Mouse (Mus musculus): ENCODE results near the gene Olfr172. TPM values are rescaled to one million over a fixed set of nuclear protein-coding genes. Genes with fewer than 3 reads are reported as not detected.

Olfr172 gene
- polyA plus RNA-seq, 1 experiment from 2014 or later: not detected

DNA sequence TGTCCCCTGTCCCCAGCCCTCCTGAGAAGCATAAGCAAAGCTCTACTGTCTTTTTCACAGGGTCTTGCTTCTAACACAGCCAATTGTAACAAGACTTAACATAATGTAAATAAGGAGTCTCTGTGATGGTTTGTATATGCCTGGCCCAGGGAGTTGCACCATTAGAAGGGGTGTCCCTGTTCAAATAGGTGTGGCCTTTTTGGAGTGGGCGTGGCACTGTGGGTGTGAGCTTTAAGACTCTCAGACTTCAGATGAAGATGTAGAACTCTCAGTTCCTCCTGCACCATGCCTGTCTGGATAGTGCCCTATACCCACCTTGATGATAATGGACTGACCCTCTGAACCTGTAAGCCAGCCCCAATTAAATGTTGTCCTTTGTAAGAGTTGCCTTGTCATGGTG lies 24.2 kb downstream of the Olfr172 start:
- H3K9me3 ChIP-seq (ENCODE audit: control insufficient read depth, low read length): no peaks in the 10 kb centered on the region
- no peak overlapping the region for H3K9ac ChIP-seq (ENCODE audit: low read length)
- H3K4me1 ChIP-seq (replicated peaks; ENCODE audit: control insufficient read depth, insufficient read depth): no peaks in the 10 kb centered on the region
- H3K4me3 ChIP-seq (ENCODE audit: low read depth, low read length): no peak overlapping the region
- 73% methylated on average over 1 of the region's 1 CpGs for WGBS
- no peaks in the 10 kb centered on the region for H3K27me3 ChIP-seq (ENCODE audit: control insufficient read depth, insufficient read depth, low read length)
- H3K27ac ChIP-seq (replicated peaks): no peak overlapping the region
- H3K4me2 ChIP-seq (replicated peaks; ENCODE audit: low read depth): no peak overlapping the region
- H3K36me3 ChIP-seq (ENCODE audit: control insufficient read depth, insufficient read depth, low read length): no peaks in the 10 kb centered on the region
- DNase-seq (ENCODE audit: low spot score) (no peak), ATAC-seq (ENCODE audit: low FRiP score, low TSS enrichment) (no peak)
- TF ChIP-seq CTCF (IDR thresholded peaks at IDR 0.05; ENCODE audit: low read depth) (no peak), EP300 (optimal IDR thresholded peaks at IDR 0.05) (no peak)

DNA sequence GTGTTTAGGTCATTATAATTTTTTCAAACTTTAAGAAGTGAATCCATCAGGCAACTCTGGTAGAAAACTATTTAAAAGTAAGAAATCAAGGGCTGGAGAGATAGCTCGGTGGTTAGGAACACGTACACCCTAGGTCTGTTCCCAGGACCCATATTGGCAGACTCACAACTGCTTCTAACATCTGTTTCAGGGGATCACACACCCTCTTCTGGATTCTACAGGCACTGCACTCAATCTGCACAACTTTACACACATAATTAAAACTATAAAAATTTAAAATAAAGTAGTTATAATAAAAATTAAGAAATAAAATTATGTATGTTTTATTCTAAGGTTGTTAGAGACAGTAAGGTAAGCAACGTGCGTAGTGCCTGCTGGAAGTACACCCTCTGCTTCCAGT lies 24.8 kb downstream of the Olfr172 start:
- H3K9me3 ChIP-seq (ENCODE audit: control insufficient read depth, low read length): no peaks in the 10 kb centered on the region
- H3K4me2 ChIP-seq (replicated peaks; ENCODE audit: low read depth): no peak overlapping the region
- H3K27me3 ChIP-seq (ENCODE audit: control insufficient read depth, insufficient read depth, low read length): no peaks in the 10 kb centered on the region
- no peak overlapping the region for H3K27ac ChIP-seq (replicated peaks)
- H3K9ac ChIP-seq (ENCODE audit: low read length): no peak overlapping the region
- no peaks in the 10 kb centered on the region for H3K4me1 ChIP-seq (replicated peaks; ENCODE audit: control insufficient read depth, insufficient read depth)
- H3K4me3 ChIP-seq (ENCODE audit: low read depth, low read length): no peak overlapping the region
- ATAC-seq (ENCODE audit: low FRiP score, low TSS enrichment): no peak
- TF ChIP-seq CTCF (IDR thresholded peaks at IDR 0.05; ENCODE audit: low read depth) (peak; percentile 47), EP300 (optimal IDR thresholded peaks at IDR 0.05) (no peak)
- 73% methylated on average over 4 of the region's 4 CpGs for WGBS
- no peaks in the 10 kb centered on the region for H3K36me3 ChIP-seq (ENCODE audit: control insufficient read depth, insufficient read depth, low read length)
- no peak for DNase-seq (ENCODE audit: low spot score)

DNA sequence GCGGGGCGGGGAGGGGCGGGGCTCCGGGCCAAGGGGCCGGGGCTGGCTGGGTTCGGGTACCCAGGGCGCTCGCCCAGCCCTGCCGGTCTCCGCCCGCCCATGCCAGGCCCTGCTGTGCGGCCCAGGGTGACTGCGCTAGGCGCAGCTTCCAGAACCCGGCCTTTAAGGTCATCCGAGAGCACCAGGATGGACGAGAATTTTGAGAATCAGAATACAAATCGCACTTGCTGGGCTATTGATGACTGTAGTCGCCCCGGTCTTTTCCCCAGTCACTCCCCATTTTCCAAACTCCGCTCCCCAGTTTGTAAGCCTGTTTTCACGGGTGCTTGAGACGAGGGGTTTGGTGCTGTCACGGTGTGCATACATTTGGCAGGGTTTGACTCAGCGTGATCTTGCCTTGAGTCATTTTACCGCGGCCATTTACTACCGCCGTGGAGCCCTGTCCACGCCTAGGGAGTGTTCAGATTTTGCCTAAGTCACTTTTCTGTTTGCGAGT lies 34.8 kb downstream of the Olfr172 start:
- WGBS: under 1% methylated on average over 28 of the region's 31 CpGs
- Histone ChIP-seq H3K4me3 (ENCODE audit: low read depth, low read length) (peak overlapping the region; percentile 84), H3K9me3 (ENCODE audit: control insufficient read depth, low read length) (no peaks in the 10 kb centered on the region), H3K27ac (replicated peaks) (peak overlapping the region; percentile 93), H3K4me1 (replicated peaks; ENCODE audit: control insufficient read depth, insufficient read depth) (no peaks in the 10 kb centered on the region), H3K9ac (ENCODE audit: low read length) (peak overlapping the region; percentile 83), H3K36me3 (ENCODE audit: control insufficient read depth, insufficient read depth, low read length) (peaks cover 16% of the 10 kb centered on the region), H3K4me2 (replicated peaks; ENCODE audit: low read depth) (peak overlapping the region; percentile 66), H3K27me3 (ENCODE audit: control insufficient read depth, insufficient read depth, low read length) (no peaks in the 10 kb centered on the region)
- ATAC-seq (ENCODE audit: low FRiP score, low TSS enrichment) (peak; percentile 81), DNase-seq (ENCODE audit: low spot score) (no peak)
- TF ChIP-seq CTCF (IDR thresholded peaks at IDR 0.05; ENCODE audit: low read depth): no peak
- TF ChIP-seq EP300 (optimal IDR thresholded peaks at IDR 0.05): no peak

DNA sequence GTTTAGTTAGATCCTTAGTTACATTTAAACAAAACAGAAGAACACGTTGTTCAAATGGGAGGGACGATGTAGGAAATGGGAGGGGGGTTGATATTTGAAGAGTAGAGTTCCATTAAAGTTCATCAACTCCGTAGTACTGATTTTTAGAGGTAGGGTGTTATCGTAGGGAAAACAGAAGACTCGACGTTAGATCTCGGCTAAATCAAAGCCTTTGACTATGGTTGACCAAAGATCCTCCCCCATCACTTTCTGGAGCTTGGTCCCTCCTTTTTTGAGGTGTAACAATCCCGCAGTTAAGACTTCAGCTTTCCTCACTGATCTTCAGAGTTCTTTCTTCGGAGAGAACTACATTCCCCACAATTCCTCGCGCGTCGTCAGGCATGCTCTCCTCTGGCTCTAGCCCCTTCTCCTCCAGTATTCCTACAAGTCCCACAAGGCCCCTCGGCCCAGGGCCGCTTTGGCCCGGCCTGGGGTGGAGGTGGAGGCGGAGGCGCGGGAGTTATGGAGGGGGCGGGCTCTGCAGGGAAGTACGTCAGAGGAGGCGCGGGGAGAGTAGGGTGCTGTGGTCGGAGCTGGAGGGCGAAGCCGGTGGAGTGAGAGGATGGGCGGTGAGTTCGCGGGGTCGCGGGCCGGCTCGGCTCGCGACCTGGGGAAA lies 35.4 kb downstream of the Olfr172 start, which contains the start of gene Cldnd1:
Cldnd1 (plus strand) TSS at position 434 of the 655 bp plus-strand sequence.
- Histone ChIP-seq H3K9me3 (ENCODE audit: control insufficient read depth, low read length) (no peaks in the 10 kb centered on the region), H3K4me1 (replicated peaks; ENCODE audit: control insufficient read depth, insufficient read depth) (no peaks in the 10 kb centered on the region), H3K36me3 (ENCODE audit: control insufficient read depth, insufficient read depth, low read length) (peaks cover 12% of the 10 kb centered on the region), H3K27me3 (ENCODE audit: control insufficient read depth, insufficient read depth, low read length) (no peaks in the 10 kb centered on the region), H3K4me2 (replicated peaks; ENCODE audit: low read depth) (peak within 1 kb of the TSS; percentile 66), H3K4me3 (ENCODE audit: low read depth, low read length) (peak within 1 kb of the TSS; percentile 84), H3K27ac (replicated peaks) (peak within 1 kb of the TSS; percentile 93), H3K9ac (ENCODE audit: low read length) (peak within 1 kb of the TSS; percentile 83)
- DNase-seq (ENCODE audit: low spot score) (peak; percentile 98), ATAC-seq (ENCODE audit: low FRiP score, low TSS enrichment) (peak; percentile 100)
- 1% methylated on average over 26 of the region's 35 CpGs for WGBS
- no peak for TF ChIP-seq EP300 (optimal IDR thresholded peaks at IDR 0.05)
- no peak for TF ChIP-seq CTCF (IDR thresholded peaks at IDR 0.05; ENCODE audit: low read depth)

DNA sequence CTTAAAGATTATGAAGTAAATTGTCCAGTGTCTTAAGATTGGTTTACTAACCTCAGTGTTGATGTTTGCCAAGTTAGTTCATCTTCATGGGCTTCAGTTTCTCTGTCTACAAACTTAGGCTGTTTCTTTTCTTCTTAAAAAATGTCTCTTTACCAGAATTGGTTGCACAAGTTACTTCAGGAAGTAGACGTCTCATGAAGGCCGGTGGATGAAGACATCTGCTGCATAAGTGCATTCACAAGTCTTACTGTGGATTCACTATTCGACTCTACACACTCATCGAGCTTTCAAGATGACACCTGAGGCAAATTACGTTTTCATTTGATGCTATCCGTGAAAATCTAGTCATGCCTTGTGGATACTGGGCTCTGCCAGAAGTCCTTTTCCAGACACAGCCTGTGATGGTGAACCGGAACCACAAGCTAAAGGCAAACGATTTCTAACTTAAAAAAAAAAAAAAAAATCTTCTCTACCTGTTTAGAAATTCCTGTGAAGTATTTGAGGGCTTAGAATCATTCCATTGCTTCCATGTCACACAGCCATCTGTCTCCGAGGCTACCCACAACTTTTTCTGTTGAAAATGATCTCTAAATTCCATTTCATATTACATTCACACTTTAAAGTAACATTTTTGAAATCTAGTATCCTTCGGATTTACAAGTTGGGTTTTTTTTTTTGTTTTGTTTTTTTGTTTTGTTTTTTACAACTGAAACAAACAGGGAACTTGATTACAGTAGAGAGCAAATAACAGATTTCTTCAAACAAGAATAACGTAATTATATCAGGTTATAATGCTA lies 36.1 kb downstream of the Olfr172 start:
- WGBS: 75% methylated on average over 11 of the region's 11 CpGs

More for the DNA sequence above, 36.1 kb downstream of the Olfr172 start:
- no peaks in the 10 kb centered on the region for H3K27me3 ChIP-seq (ENCODE audit: control insufficient read depth, insufficient read depth, low read length)
- no peak overlapping the region for H3K9ac ChIP-seq (ENCODE audit: low read length)
- peak overlapping the region; percentile 84 for H3K4me3 ChIP-seq (ENCODE audit: low read depth, low read length)
- H3K4me2 ChIP-seq (replicated peaks; ENCODE audit: low read depth): peak overlapping the region; percentile 53
- no peaks in the 10 kb centered on the region for H3K4me1 ChIP-seq (replicated peaks; ENCODE audit: control insufficient read depth, insufficient read depth)
- no peaks in the 10 kb centered on the region for H3K9me3 ChIP-seq (ENCODE audit: control insufficient read depth, low read length)
- no peak for DNase-seq (ENCODE audit: low spot score)
- ATAC-seq (ENCODE audit: low FRiP score, low TSS enrichment): no peak
- H3K27ac ChIP-seq (replicated peaks): no peak overlapping the region
- peaks cover 6% of the 10 kb centered on the region for H3K36me3 ChIP-seq (ENCODE audit: control insufficient read depth, insufficient read depth, low read length)
- no peak for TF ChIP-seq CTCF (IDR thresholded peaks at IDR 0.05; ENCODE audit: low read depth)
- no peak for TF ChIP-seq EP300 (optimal IDR thresholded peaks at IDR 0.05)

Data from stomach, postnatal 0 days (tissue).